Mouse (Mus musculus): ENCODE measurements around the gene 2310061I04Rik. TPM values are rescaled to one million over a fixed set of nuclear protein-coding genes. Genes with fewer than 3 reads are reported as not detected.

The 2310061I04Rik gene
- total RNA-seq, 2 experiments from 2014 or later: 21.5 TPM; not detected in 1

GRCm38 (mm10) chr17:35917143-35917462, 19.9 kb upstream of the 2310061I04Rik start:
- no peak for ATAC-seq (replicated peaks; ENCODE audit: low FRiP score, poor library complexity, severe bottlenecking)

GRCm38 (mm10) chr17:35916297-35917142, 19.3 kb upstream of the 2310061I04Rik start, which contains the start of the genes Mrps18b and Ppp1r10:
TSS of gene Mrps18b (minus strand) at chr17:35916389.
TSS of gene Ppp1r10 (plus strand) at chr17:35916434.
- ATAC-seq (replicated peaks; ENCODE audit: low FRiP score, poor library complexity, severe bottlenecking): peak; percentile 74

- ATAC-seq (replicated peaks; ENCODE audit: low FRiP score, poor library complexity, severe bottlenecking): peak; percentile 2
These were observed 18.5 kb upstream of the 2310061I04Rik start for GRCm38 (mm10) chr17:35915538-35916296.

- no peak for ATAC-seq (replicated peaks; ENCODE audit: low FRiP score, poor library complexity, severe bottlenecking)
These were observed 17.7 kb upstream of the 2310061I04Rik start for GRCm38 (mm10) chr17:35914975-35915374.

- ATAC-seq (replicated peaks; ENCODE audit: low FRiP score, poor library complexity, severe bottlenecking): peak; percentile 92
These were observed 12.7 kb upstream of the 2310061I04Rik start, which contains the start of gene Atat1 for GRCm38 (mm10) chr17:35909919-35910369. TSS of gene Atat1 (minus strand) at chr17:35910075.

GRCm38 (mm10) chr17:35909186-35909918, 12.1 kb upstream of the 2310061I04Rik start:
- peak; percentile 68 for ATAC-seq (replicated peaks; ENCODE audit: low FRiP score, poor library complexity, severe bottlenecking)

- ATAC-seq (replicated peaks; ENCODE audit: low FRiP score, poor library complexity, severe bottlenecking): no peak
These were observed 10.4 kb upstream of the 2310061I04Rik start for GRCm38 (mm10) chr17:35907609-35908008.

GRCm38 (mm10) chr17:35905587-35905986, 8.4 kb upstream of the 2310061I04Rik start:
- no peak for ATAC-seq (replicated peaks; ENCODE audit: low FRiP score, poor library complexity, severe bottlenecking)

- ATAC-seq (replicated peaks; ENCODE audit: low FRiP score, poor library complexity, severe bottlenecking): no peak
These were observed 6.7 kb upstream of the 2310061I04Rik start for GRCm38 (mm10) chr17:35903992-35904355.

GRCm38 (mm10) chr17:35903343-35903991, 6.2 kb upstream of the 2310061I04Rik start:
- no peak for ATAC-seq (replicated peaks; ENCODE audit: low FRiP score, poor library complexity, severe bottlenecking)

GRCm38 (mm10) chr17:35900636-35901035, 3.4 kb upstream of the 2310061I04Rik start:
- no peak for ATAC-seq (replicated peaks; ENCODE audit: low FRiP score, poor library complexity, severe bottlenecking)

- peak; percentile 56 for ATAC-seq (replicated peaks; ENCODE audit: low FRiP score, poor library complexity, severe bottlenecking)
These were observed 678 bp upstream of the 2310061I04Rik start for GRCm38 (mm10) chr17:35897644-35898573.

- no peak for ATAC-seq (replicated peaks; ENCODE audit: low FRiP score, poor library complexity, severe bottlenecking)
These were observed 9.5 kb downstream of the 2310061I04Rik start for GRCm38 (mm10) chr17:35887725-35888124.

GRCm38 (mm10) chr17:35883777-35884176, 13.5 kb downstream of the 2310061I04Rik start:
- no peak for ATAC-seq (replicated peaks; ENCODE audit: low FRiP score, poor library complexity, severe bottlenecking)

GRCm38 (mm10) chr17:35882924-35883323, 14.3 kb downstream of the 2310061I04Rik start:
- no peak for ATAC-seq (replicated peaks; ENCODE audit: low FRiP score, poor library complexity, severe bottlenecking)

GRCm38 (mm10) chr17:35879245-35880057, 17.8 kb downstream of the 2310061I04Rik start, which contains the start of gene Dhx16:
TSS of gene Dhx16 (plus strand) at chr17:35879819.
- peak; percentile 92 for ATAC-seq (replicated peaks; ENCODE audit: low FRiP score, poor library complexity, severe bottlenecking)

- no peak for ATAC-seq (replicated peaks; ENCODE audit: low FRiP score, poor library complexity, severe bottlenecking)
These were observed 22.5 kb downstream of the 2310061I04Rik start for GRCm38 (mm10) chr17:35874721-35875120.
